Mouse (Mus musculus) G1E (cell line): ENCODE measurements around the gene Rai14.

Experiments
- CTCF ChIP-seq: IDR thresholded peaks from 2 replicates; pipeline ENCODE4 v1.5.1; 2012; ENCODE audit warnings: low read depth, low read length, inconsistent platforms, mixed read lengths
- GATA2 ChIP-seq: IDR thresholded peaks from 2 replicates; pipeline ENCODE4 v1.6.1; 2012; ENCODE audit warnings: low read depth, low read length, inconsistent platforms, borderline replicate concordance
- TAL1 ChIP-seq: conservative IDR thresholded peaks from 2 replicates; pipeline ENCODE4 v1.6.1; 2012; ENCODE audit warnings: low read depth, low read length, inconsistent platforms, mixed read lengths

DNA sequence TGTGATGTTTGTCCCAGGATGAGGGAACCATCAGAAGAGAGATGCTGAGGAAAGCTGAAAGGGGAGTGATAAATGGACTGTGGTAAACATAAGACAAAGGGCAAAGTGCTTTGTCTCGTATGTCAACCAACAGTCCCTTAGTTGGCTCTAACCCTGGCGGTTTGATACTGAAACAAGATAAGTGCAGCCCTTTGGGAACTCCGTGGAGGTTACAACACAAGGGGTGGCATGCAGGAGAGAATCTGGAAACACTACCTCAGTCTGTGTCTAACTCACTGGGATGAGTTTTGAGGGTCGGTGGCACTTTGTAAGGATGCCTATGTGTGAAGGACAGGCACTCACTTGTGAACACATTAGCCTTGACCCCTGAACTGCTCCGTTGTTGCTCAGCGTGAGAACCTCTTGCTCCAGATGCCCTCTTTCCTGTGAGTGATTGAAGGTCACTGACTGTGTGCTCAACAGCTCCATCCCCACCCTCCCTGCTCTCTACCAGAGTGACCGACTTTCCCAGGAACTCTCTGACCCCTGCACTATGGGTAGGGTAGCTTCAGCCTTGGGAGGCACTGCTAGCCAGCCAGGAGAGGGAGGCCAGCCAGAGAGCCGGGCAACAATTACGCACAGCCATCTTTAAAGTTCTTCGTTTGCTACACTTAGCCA is 90.7 kb downstream of the Rai14 start:
- no peak for TF ChIP-seq TAL1
- TF ChIP-seq GATA2, result no peak
- no peak for TF ChIP-seq CTCF
